Mouse (Mus musculus): ENCODE data around the gene Txnrd2.

DNA sequence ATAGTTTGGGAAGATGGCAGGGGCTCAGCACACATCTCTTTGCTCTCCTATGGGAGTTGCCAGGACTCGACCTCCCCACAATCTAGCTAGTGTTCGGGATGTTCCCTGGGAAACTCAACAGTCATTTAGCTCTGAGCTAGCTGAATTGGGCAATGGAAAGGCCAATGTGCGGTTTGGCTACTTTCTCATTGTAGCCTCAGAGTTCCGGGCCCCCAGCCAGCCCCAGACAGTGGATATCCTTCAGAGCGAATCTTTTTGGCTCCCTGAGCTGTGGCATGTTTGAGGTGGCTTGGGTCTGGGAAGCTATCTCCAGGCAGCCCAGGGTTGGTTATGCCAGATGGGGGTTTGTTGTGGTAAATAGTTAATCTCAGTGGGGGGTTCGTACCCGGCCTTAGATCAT, 39.7 kb upstream of the Txnrd2 start:
- TF ChIP-seq CTCF (IDR thresholded peaks at IDR 0.05; ENCODE audit: insufficient read depth, low read length) (no peak), POLR2A (IDR thresholded peaks at IDR 0.05; ENCODE audit: borderline replicate concordance, extremely low read depth, low read depth, low read length) (no peak)

All from lung, adult 2 months (tissue).